Mouse (Mus musculus) embryonic facial prominence, embryonic 14.5 days (tissue): ENCODE measurements at regions not wholly inside any gene's neighbourhood (a gene's known extent, or its start where the extent isn't known, plus 50 kb on each side); places are given as distances from the start of the nearest gene placed in this dataset.
A peak's percentile ranks its signal among the peaks of the same experiment; 100 is the strongest.

Experiments
- ATAC-seq: fragments of 200-750 bp; cut with Nextera tagmentation; 2 replicates; pipeline ENCODE4 v1.8.0; 2017; ENCODE audit warnings: low read depth, moderate number of reproducible peaks, moderate TSS enrichment
- DNase-seq: peaks from one replicate; pipeline ENCODE4 v3.0.0-alpha.2; 2015; ENCODE audit warnings: low spot score
- H3K27ac ChIP-seq: fragments of 300-500 bp; sonication (generic); replicated peaks from 2 replicates; pipeline ENCODE4 v1.5.1; 2014; ENCODE audit warnings: low read depth, mild to moderate bottlenecking, low read length, moderate library complexity
- H3K27me3 ChIP-seq: fragments of 300-500 bp; sonication (generic); replicated peaks from 2 replicates; pipeline ENCODE4 v1.6.1; 2014; ENCODE audit warnings: low read length; ENCODE audit not compliant: control insufficient read depth, insufficient read depth
- H3K36me3 ChIP-seq: fragments of 300-500 bp; sonication (generic); 2 replicates; pipeline ENCODE4 v1.6.1; 2014; ENCODE audit warnings: low read length, mixed read lengths; ENCODE audit not compliant: control insufficient read depth, insufficient read depth
- H3K4me1 ChIP-seq: fragments of 300-500 bp; sonication (generic); 2 replicates; pipeline ENCODE4 v1.6.1; 2014; ENCODE audit warnings: antibody characterized with exemption, low read length; ENCODE audit not compliant: control insufficient read depth, insufficient read depth
- H3K4me2 ChIP-seq: fragments of 300-500 bp; sonication (generic); 2 replicates; pipeline ENCODE4 v1.6.1; 2014; ENCODE audit warnings: low read depth, mild to moderate bottlenecking, low read length, moderate library complexity, mixed read lengths
- H3K4me3 ChIP-seq: fragments of 300-500 bp; sonication (generic); 2 replicates; pipeline ENCODE4 v1.5.1; 2014; ENCODE audit warnings: low read depth, mild to moderate bottlenecking, low read length
- H3K9ac ChIP-seq: fragments of 300-500 bp; sonication (generic); 2 replicates; pipeline ENCODE4 v1.6.1; 2014; ENCODE audit warnings: low read depth, mild to moderate bottlenecking, low read length, moderate library complexity, mixed read lengths
- H3K9me3 ChIP-seq: fragments of 300-500 bp; sonication (generic); 2 replicates; pipeline ENCODE4 v1.6.1; 2016; ENCODE audit warnings: low read length; ENCODE audit not compliant: control insufficient read depth
- WGBS: fragments of 180-500 bp; shearing (Covaris S2); extraction: QIAGEN DNeasy Blood & Tissue Kit; methylation state at CpG from one replicate; pipeline ENCODE4 v1.1.7; 2014; 5-methylcytosine and 5-hydroxymethylcytosine counted together

DNA sequence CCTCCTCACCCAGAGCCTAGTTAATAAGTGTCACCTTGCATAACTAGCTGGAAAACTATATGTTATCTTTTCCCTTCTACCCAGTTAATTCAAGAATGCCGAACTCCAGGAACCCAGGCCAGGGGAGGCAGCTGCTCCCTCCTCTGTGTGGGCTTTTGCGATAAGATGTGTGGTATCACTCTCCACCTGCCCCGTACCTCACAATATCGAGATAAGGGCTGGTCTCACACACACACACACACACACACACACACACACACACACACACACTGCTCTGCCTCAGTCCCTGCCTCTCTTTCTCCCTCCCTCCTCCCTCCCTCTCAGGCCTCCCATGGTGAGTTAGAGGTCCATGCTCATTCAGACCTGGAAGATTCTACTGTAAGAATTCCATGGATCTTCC lies 127.1 kb downstream of the Slc38a4 start:
- Histone ChIP-seq H3K9ac (no peak overlapping the region), H3K36me3 (no peaks in the 10 kb centered on the region), H3K4me3 (no peak overlapping the region), H3K27ac (no peak overlapping the region), H3K9me3 (no peaks in the 10 kb centered on the region), H3K27me3 (no peaks in the 10 kb centered on the region), H3K4me2 (no peak overlapping the region), H3K4me1 (0 out of 2 replicates have a peak, but pooled peaks cover 3% of the 10 kb centered on the region)
- DNase-seq: no peak
- 89% methylated on average over 4 of the region's 4 CpGs for WGBS
- no peak for ATAC-seq

DNA sequence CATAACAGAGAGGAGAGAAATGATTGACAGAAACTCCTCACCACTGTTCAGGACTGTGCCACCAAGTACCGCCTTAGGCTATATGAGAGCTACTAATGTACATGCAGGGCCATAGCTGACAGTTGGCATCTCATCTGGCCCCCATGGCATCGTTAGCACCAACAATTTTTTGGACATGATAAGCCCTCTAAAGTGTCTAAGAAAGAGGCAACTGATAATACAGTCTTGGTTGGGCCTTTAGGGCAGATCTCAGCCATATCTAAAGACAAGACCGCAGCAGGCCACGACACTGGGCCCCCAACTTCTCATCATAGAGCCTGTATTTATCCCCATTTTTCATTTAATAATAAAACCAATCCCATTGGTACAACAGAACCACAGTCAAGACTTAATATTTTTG lies 128.1 kb downstream of the Slc38a4 start:
- Histone ChIP-seq H3K4me3 (no peak overlapping the region), H3K27ac (no peak overlapping the region), H3K4me1 (no peaks in the 10 kb centered on the region), H3K9ac (no peak overlapping the region), H3K36me3 (no peaks in the 10 kb centered on the region), H3K9me3 (no peaks in the 10 kb centered on the region), H3K27me3 (no peaks in the 10 kb centered on the region), H3K4me2 (no peak overlapping the region)
- DNase-seq (no peak), ATAC-seq (no peak)
- WGBS: 88% methylated on average over 4 of the region's 4 CpGs

DNA sequence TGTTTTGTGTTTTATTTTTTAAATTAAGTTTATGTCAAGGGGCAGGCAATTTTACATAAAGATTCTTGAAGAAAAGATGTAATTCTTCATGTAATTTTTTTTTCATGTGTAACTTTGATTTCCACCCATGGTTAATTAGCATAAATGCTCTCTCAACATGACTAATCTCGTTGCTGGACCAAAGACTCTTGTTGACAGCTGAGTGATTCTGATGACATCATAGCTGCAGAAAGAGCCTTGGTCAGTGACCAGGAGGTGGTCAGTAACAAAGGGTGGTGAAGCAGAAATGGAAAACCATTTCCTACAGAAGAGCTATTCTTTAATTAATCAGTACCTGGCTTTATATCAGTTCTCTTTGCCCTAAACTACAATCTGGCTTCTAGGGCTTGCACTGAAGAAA lies 129.1 kb downstream of the Slc38a4 start:
- DNase-seq: no peak
- Histone ChIP-seq H3K9ac (no peak overlapping the region), H3K9me3 (no peaks in the 10 kb centered on the region), H3K4me2 (no peak overlapping the region), H3K4me1 (no peaks in the 10 kb centered on the region), H3K27ac (no peak overlapping the region), H3K36me3 (no peaks in the 10 kb centered on the region), H3K4me3 (no peak overlapping the region), H3K27me3 (no peaks in the 10 kb centered on the region)
- 49% methylated on average over 1 of the region's 1 CpGs for WGBS
- no peak for ATAC-seq

DNA sequence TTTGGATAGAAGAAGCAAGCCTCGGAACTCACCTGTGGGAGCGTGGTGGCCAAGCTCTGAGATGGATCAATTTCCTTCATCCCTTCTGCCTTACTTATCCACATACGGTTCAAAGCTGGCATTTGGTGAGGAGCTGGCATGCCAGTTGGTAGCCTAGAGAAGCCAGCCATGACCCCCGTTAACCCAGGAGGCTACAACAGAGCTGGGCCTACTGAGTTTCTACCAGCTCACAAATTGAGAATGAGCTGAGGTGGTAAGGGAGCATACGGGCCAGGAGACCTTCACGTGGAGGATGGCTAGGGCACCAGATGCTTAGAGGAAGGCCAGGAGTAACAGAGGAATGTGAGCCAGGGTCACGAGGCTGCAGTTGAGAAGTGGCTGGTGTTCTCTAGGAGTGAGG lies 139.2 kb downstream of the Slc38a4 start:
- H3K9ac ChIP-seq: no peak overlapping the region
- ATAC-seq: no peak

DNA sequence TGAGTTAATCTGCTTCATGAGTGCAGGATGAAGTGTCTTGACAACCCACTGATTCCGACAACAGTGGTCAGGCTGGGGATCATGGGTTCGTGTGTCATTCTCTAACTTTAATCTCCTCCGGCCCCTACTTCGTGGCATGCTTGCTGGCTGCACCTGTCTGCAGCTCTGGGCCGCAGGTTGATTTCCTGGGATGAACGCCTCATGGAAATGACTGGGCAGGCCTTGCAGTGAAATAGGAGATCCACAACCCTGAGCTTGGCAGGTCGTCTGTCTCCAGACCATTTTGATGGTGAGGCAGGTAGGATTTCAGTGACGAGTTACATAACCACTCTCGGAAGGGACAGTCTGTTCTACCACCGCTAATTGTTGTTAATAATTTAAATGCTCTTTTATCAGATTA lies 140.2 kb downstream of the Slc38a4 start:
- no peak overlapping the region for H3K4me3 ChIP-seq
- no peaks in the 10 kb centered on the region for H3K9me3 ChIP-seq
- DNase-seq (no peak), ATAC-seq (no peak)
- no peak overlapping the region for H3K4me2 ChIP-seq
- H3K4me1 ChIP-seq: no peaks in the 10 kb centered on the region
- no peaks in the 10 kb centered on the region for H3K36me3 ChIP-seq
- H3K9ac ChIP-seq: no peak overlapping the region
- 67% methylated on average over 10 of the region's 10 CpGs for whole genome bisulfite sequencing
- H3K27ac ChIP-seq: no peak overlapping the region
- no peaks in the 10 kb centered on the region for H3K27me3 ChIP-seq

More for the DNA sequence above, 139.2 kb downstream of the Slc38a4 start:
- Histone ChIP-seq H3K9me3 (no peaks in the 10 kb centered on the region; the same call in 1 of the 2 replicates), H3K36me3 (no peaks in the 10 kb centered on the region), H3K27ac (no peak overlapping the region), H3K4me2 (no peak overlapping the region), H3K27me3 (no peaks in the 10 kb centered on the region), H3K4me3 (no peak overlapping the region), H3K4me1 (no peaks in the 10 kb centered on the region)
- 86% methylated on average over 7 of the region's 7 CpGs for WGBS
- no peak for DNase-seq

DNA sequence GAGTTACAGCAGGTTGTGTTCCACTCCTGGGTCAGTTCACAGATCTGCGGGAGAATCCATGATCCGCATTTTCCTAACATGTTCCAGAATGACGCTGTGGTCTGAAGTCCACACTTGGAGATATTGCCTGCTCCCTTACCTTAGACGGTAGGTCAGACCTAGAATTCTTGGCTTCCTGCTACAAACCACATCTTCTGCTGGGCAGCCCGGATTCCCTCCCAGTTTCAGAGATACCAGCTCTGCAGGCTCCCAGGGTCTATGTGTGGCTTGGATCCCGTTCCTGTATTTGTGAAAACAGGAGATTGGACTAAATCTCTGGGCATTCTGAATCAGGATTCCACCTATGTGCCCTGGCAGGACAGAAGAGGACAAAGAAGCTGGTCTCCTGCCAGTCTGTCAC lies 140.8 kb downstream of the Slc38a4 start:
- Histone ChIP-seq H3K27ac (no peak overlapping the region), H3K9ac (no peak overlapping the region), H3K4me1 (no peaks in the 10 kb centered on the region), H3K36me3 (no peaks in the 10 kb centered on the region), H3K9me3 (no peaks in the 10 kb centered on the region), H3K27me3 (no peaks in the 10 kb centered on the region), H3K4me3 (no peak overlapping the region), H3K4me2 (no peak overlapping the region)
- no peak for ATAC-seq
- 87% methylated on average over 6 of the region's 6 CpGs for WGBS
- DNase-seq: no peak

DNA sequence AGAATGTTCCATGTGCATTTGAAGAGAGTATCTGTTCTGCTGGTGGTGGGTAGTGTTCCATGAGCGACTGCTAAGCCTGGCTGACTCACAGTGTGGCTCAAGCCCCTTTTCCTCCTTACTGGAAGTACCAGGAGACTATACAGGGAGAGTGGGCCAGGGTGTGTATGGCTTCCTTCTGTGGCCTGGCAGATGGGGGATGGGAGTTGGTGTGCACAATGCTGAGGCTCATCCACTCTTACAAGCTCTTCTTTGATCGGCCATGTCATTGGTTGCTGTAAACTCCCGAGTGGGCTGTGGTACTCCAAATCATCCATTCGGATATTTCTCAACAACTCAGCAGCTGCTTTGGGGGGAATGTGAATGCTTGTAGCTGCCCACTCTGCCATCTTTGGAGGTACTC lies 150.2 kb downstream of the Slc38a4 start:
- no peaks in the 10 kb centered on the region for H3K36me3 ChIP-seq
- 85% methylated on average over 4 of the region's 4 CpGs for WGBS
- ATAC-seq: no peak

DNA sequence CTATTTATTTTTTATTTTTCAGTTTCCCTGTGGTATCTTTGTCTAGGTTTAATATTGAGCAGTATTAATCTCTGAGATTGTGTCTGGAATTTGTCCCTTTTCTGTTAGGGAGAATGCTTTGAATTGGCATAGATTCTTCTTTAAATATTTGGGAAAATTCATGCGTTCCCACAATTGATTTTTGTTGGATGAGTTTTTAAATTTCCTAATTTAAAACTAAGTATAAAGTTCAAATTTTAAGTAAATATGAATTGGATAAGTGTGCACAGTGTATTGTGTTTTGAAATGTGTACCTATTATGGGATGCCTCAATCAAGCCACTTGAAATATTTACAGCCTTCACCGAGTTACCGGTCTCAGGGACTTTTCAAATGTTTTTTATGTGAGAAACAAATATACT lies 152.3 kb downstream of the Slc38a4 start:
- ATAC-seq: no peak
- Histone ChIP-seq H3K36me3 (no peaks in the 10 kb centered on the region), H3K9ac (no peak overlapping the region), H3K27me3 (no peaks in the 10 kb centered on the region), H3K27ac (no peak overlapping the region), H3K4me2 (no peak overlapping the region), H3K9me3 (no peaks in the 10 kb centered on the region), H3K4me1 (no peaks in the 10 kb centered on the region), H3K4me3 (no peak overlapping the region)
- WGBS: 82% methylated on average over 3 of the region's 3 CpGs
- no peak for DNase-seq

More for the DNA sequence above, 150.2 kb downstream of the Slc38a4 start:
- DNase-seq: no peak
- Histone ChIP-seq H3K27me3 (no peaks in the 10 kb centered on the region), H3K4me2 (no peak overlapping the region), H3K4me3 (no peak overlapping the region), H3K27ac (no peak overlapping the region), H3K9ac (no peak overlapping the region), H3K4me1 (no peaks in the 10 kb centered on the region), H3K9me3 (no peaks in the 10 kb centered on the region)

DNA sequence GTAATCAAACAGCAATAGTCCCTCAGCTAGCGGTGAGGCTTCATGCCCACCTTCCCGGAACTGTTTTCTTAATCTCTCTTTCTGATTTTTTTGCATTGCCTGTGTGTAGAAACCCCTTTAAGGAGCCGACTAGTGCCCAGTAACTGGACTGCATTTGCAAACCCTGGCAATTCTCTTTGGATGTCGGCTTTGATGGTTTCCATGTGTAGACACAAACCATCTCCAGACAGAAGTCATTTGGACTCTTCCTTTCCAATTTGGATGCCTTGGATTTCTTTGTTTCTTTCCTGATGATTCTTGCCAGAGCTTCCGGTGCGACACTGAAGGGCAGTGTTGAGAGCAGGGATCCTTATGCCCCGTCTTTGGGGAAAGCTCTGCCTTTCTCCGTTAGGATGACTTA lies 153.0 kb downstream of the Slc38a4 start:
- H3K9ac ChIP-seq: no peak overlapping the region
- no peaks in the 10 kb centered on the region for H3K27me3 ChIP-seq
- 51% methylated on average over 8 of the region's 8 CpGs for WGBS
- no peaks in the 10 kb centered on the region for H3K4me1 ChIP-seq
- DNase-seq: peak; percentile 15
- no peaks in the 10 kb centered on the region for H3K36me3 ChIP-seq
- no peak overlapping the region for H3K27ac ChIP-seq
- peak overlapping the region; percentile 6; the same call in 1 of the 2 replicates for H3K4me2 ChIP-seq
- no peaks in the 10 kb centered on the region for H3K9me3 ChIP-seq
- no peak for ATAC-seq
- H3K4me3 ChIP-seq: no peak overlapping the region
